Mouse (Mus musculus): ENCODE measurements around the gene Fnbp1. TPM values are rescaled to one million over a fixed set of nuclear protein-coding genes. Genes with fewer than 3 reads are reported as not detected.

Fnbp1 gene
- total and polyA plus RNA-seq, 3 experiments: 38.1 to 79.6 (median 77.8) TPM

- Histone ChIP-seq H3K36me3 (replicated peaks) (peaks cover 93% of the 10 kb centered on the region), H3K4me3 (ENCODE audit: low read depth, low read length) (no peak overlapping the region)
These were observed 85.7 kb downstream of the Fnbp1 start for GRCm38 (mm10) chr2:31056070-31056469.

GRCm38 (mm10) chr2:31053851-31054340, 87.9 kb downstream of the Fnbp1 start:
- TF ChIP-seq POLR2AphosphoS5 (IDR thresholded peaks at IDR 0.05; ENCODE audit: insufficient replicate concordance, low read depth, low read length) (no peak), CTCF (IDR thresholded peaks at IDR 0.05; ENCODE audit: low read depth, low read length) (no peak), TAL1 (conservative IDR thresholded peaks at IDR 0.05; ENCODE audit: low read depth, low read length) (no peak), GATA2 (IDR thresholded peaks at IDR 0.05; ENCODE audit: borderline replicate concordance, low read depth, low read length) (no peak), GATA1 (IDR thresholded peaks at IDR 0.05; ENCODE audit: borderline replicate concordance, low read length) (no peak)
- Histone ChIP-seq H3K9me3 (replicated peaks) (peaks cover 2% of the 10 kb centered on the region; the same call in 1 of the 2 replicates), H3K27me3 (ENCODE audit: insufficient read depth, low read length) (no peaks in the 10 kb centered on the region), H3K36me3 (replicated peaks) (peaks cover 99% of the 10 kb centered on the region), H3K4me3 (ENCODE audit: low read depth, low read length) (no peak overlapping the region), H3K4me1 (ENCODE audit: insufficient read depth, low read depth, low read length) (no peaks in the 10 kb centered on the region)
- DNase-seq (ENCODE audit: low spot score) (no peak), ATAC-seq (ENCODE audit: extremely low read depth, insufficient number of reproducible peaks, low FRiP score, poor library complexity, severe bottlenecking) (no peak)

More at GRCm38 (mm10) chr2:31056070-31056469, 85.7 kb downstream of the Fnbp1 start:
- Histone ChIP-seq H3K27me3 (ENCODE audit: insufficient read depth, low read length) (no peaks in the 10 kb centered on the region), H3K4me1 (ENCODE audit: insufficient read depth, low read depth, low read length) (peaks cover 3% of the 10 kb centered on the region), H3K9me3 (replicated peaks) (peaks cover 2% of the 10 kb centered on the region; the same call in 1 of the 2 replicates)
- TF ChIP-seq POLR2AphosphoS5 (IDR thresholded peaks at IDR 0.05; ENCODE audit: insufficient replicate concordance, low read depth, low read length): no peak
- TF ChIP-seq TAL1 (conservative IDR thresholded peaks at IDR 0.05; ENCODE audit: low read depth, low read length): no peak
- no peak for TF ChIP-seq GATA1 (IDR thresholded peaks at IDR 0.05; ENCODE audit: borderline replicate concordance, low read length)
- no peak for TF ChIP-seq GATA2 (IDR thresholded peaks at IDR 0.05; ENCODE audit: borderline replicate concordance, low read depth, low read length)
- TF ChIP-seq CTCF (IDR thresholded peaks at IDR 0.05; ENCODE audit: low read depth, low read length): no peak
- DNase-seq (ENCODE audit: low spot score) (no peak), ATAC-seq (ENCODE audit: extremely low read depth, insufficient number of reproducible peaks, low FRiP score, poor library complexity, severe bottlenecking) (no peak)

DNA sequence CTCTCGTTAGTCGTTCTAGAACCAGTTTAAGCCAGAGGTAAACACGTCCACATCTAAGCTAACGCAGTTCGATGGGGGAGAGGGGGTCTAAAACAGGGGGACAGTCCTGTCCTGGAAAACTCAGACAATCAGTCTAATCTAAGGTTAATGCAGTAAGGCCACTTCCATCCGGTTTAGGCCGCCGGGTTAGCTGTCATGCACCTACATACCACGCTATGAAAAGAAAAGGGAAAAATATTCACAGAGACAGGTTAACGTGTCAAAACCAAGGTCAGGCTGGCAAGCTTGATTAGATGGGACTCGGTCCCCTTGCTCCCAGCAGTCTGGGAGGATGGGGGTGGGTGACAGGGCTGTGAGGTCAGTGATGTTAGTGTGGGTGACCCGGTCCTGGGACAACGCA, 88.4 kb downstream of the Fnbp1 start:
- ATAC-seq (ENCODE audit: extremely low read depth, insufficient number of reproducible peaks, low FRiP score, poor library complexity, severe bottlenecking): no peak
- Histone ChIP-seq H3K4me3 (ENCODE audit: low read depth, low read length) (no peak overlapping the region), H3K9me3 (replicated peaks) (peaks cover 2% of the 10 kb centered on the region; the same call in 1 of the 2 replicates), H3K4me1 (ENCODE audit: insufficient read depth, low read depth, low read length) (peaks cover 4% of the 10 kb centered on the region), H3K36me3 (replicated peaks) (peaks cover 99% of the 10 kb centered on the region), H3K27me3 (ENCODE audit: insufficient read depth, low read length) (no peaks in the 10 kb centered on the region)
- no peak for DNase-seq (ENCODE audit: low spot score)
- TF ChIP-seq GATA2 (IDR thresholded peaks at IDR 0.05; ENCODE audit: borderline replicate concordance, low read depth, low read length): no peak
- no peak for TF ChIP-seq GATA1 (IDR thresholded peaks at IDR 0.05; ENCODE audit: borderline replicate concordance, low read length)
- TF ChIP-seq TAL1 (conservative IDR thresholded peaks at IDR 0.05; ENCODE audit: low read depth, low read length): no peak
- no peak for TF ChIP-seq POLR2AphosphoS5 (IDR thresholded peaks at IDR 0.05; ENCODE audit: insufficient replicate concordance, low read depth, low read length)

- ATAC-seq (ENCODE audit: extremely low read depth, insufficient number of reproducible peaks, low FRiP score, poor library complexity, severe bottlenecking) (no peak), DNase-seq (ENCODE audit: low spot score) (no peak)
- no peak overlapping the region for H3K4me3 ChIP-seq (ENCODE audit: low read depth, low read length)
- H3K4me1 ChIP-seq (ENCODE audit: insufficient read depth, low read depth, low read length): peaks cover 5% of the 10 kb centered on the region
- peaks cover 97% of the 10 kb centered on the region for H3K36me3 ChIP-seq (replicated peaks)
- no peaks in the 10 kb centered on the region for H3K27me3 ChIP-seq (ENCODE audit: insufficient read depth, low read length)
- no peak for TF ChIP-seq TAL1 (conservative IDR thresholded peaks at IDR 0.05; ENCODE audit: low read depth, low read length)
- no peak for TF ChIP-seq GATA1 (IDR thresholded peaks at IDR 0.05; ENCODE audit: borderline replicate concordance, low read length)
- TF ChIP-seq POLR2AphosphoS5 (IDR thresholded peaks at IDR 0.05; ENCODE audit: insufficient replicate concordance, low read depth, low read length): no peak
- TF ChIP-seq CTCF (IDR thresholded peaks at IDR 0.05; ENCODE audit: low read depth, low read length): no peak
- TF ChIP-seq GATA2 (IDR thresholded peaks at IDR 0.05; ENCODE audit: borderline replicate concordance, low read depth, low read length): no peak
- H3K9me3 ChIP-seq (replicated peaks): peaks cover 2% of the 10 kb centered on the region; the same call in 1 of the 2 replicates
These were observed 89.4 kb downstream of the Fnbp1 start for GRCm38 (mm10) chr2:31052441-31052840.

- Histone ChIP-seq H3K4me1 (ENCODE audit: insufficient read depth, low read depth, low read length) (peaks cover 10% of the 10 kb centered on the region), H3K27me3 (ENCODE audit: insufficient read depth, low read length) (no peaks in the 10 kb centered on the region), H3K36me3 (replicated peaks) (peaks cover 94% of the 10 kb centered on the region), H3K4me3 (ENCODE audit: low read depth, low read length) (no peak overlapping the region), H3K9me3 (replicated peaks) (no peaks in the 10 kb centered on the region)
- DNase-seq (ENCODE audit: low spot score) (no peak), ATAC-seq (ENCODE audit: extremely low read depth, insufficient number of reproducible peaks, low FRiP score, poor library complexity, severe bottlenecking) (no peak)
- TF ChIP-seq CTCF (IDR thresholded peaks at IDR 0.05; ENCODE audit: low read depth, low read length) (no peak), GATA2 (IDR thresholded peaks at IDR 0.05; ENCODE audit: borderline replicate concordance, low read depth, low read length) (no peak), POLR2AphosphoS5 (IDR thresholded peaks at IDR 0.05; ENCODE audit: insufficient replicate concordance, low read depth, low read length) (no peak), TAL1 (conservative IDR thresholded peaks at IDR 0.05; ENCODE audit: low read depth, low read length) (no peak), GATA1 (IDR thresholded peaks at IDR 0.05; ENCODE audit: borderline replicate concordance, low read length) (no peak)
These were observed 93.8 kb downstream of the Fnbp1 start for GRCm38 (mm10) chr2:31048037-31048436.

- Histone ChIP-seq H3K9me3 (replicated peaks) (peaks cover 5% of the 10 kb centered on the region), H3K36me3 (replicated peaks) (peaks cover 94% of the 10 kb centered on the region)
- ATAC-seq (ENCODE audit: extremely low read depth, insufficient number of reproducible peaks, low FRiP score, poor library complexity, severe bottlenecking): no peak
These were observed 98.0 kb downstream of the Fnbp1 start for GRCm38 (mm10) chr2:31043856-31044255.

More at GRCm38 (mm10) chr2:31043856-31044255, 98.0 kb downstream of the Fnbp1 start:
- no peaks in the 10 kb centered on the region for H3K27me3 ChIP-seq (ENCODE audit: insufficient read depth, low read length)
- H3K4me1 ChIP-seq (ENCODE audit: insufficient read depth, low read depth, low read length): peaks cover 11% of the 10 kb centered on the region
- TF ChIP-seq GATA1 (IDR thresholded peaks at IDR 0.05; ENCODE audit: borderline replicate concordance, low read length) (no peak), POLR2AphosphoS5 (IDR thresholded peaks at IDR 0.05; ENCODE audit: insufficient replicate concordance, low read depth, low read length) (no peak)
- H3K4me3 ChIP-seq (ENCODE audit: low read depth, low read length): no peak overlapping the region
- DNase-seq (ENCODE audit: low spot score): no peak

All from G1E (cell line).